Mouse (Mus musculus): ENCODE data around the gene Capn15.

Capn15 gene

DNA sequence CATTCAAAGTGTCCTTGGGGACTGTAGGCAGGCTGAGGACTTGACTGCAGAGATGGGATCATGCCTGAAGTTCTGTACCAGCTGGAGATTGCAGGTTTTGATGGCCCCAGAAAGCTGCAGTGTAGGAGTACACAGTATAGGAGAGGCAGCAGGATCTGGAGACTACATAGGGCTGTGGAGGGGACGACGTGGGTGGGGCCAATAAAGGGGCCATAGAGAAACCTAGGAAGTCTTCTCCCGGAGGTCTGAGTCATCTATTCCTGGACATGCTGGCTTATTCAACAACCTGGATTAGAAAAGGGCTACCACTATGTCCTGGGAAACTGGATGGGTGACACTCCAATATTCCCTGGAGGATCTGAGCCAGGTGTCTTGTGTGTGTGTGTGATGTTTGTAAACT, 29.9 kb downstream of the Capn15 start:
- DNase-seq (ENCODE audit: low read depth, low spot score), result no peak

DNA sequence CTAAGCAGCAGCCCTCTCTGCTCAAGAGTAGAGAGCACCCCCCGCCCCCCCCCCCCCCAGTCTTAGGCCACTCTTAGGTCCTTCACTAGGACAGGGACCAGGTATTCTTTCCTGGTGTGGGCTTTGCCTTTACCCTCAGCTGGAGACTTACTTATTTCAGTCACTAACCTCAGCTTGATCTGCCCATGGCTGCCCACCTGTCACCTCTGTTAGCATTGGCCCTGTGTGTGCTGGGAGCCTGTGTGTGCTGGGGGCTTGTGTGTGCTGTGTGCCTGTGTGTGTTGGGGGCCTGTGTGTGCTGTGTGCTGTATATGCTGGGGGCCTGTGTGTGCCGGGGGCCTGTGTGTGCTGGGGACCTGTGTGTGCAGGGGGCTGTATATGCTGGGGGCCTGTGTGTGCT, 30.9 kb downstream of the Capn15 start:
- no peak for DNase-seq (ENCODE audit: low read depth, low spot score)

DNA sequence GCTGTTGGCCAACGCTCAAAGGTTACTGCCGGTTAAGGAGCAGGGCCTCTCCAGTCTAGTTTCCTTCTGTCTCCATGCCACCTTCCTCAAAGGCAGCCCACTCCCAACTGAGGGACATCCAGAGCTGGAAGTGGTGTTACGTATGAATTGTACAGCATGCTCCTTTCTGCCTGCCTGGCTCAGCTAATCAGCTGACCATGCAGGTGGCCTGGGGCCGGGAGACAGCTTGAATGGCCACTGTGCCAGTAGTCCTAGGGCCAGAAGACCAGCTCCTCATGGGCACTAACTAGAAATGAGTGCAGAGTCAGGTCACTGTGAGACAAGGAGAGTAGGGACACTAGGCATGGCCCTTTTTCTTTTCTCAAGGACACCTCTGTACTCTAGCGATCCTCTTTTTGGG, 32.4 kb downstream of the Capn15 start:
- DNase-seq (ENCODE audit: low read depth, low spot score), result no peak

DNA sequence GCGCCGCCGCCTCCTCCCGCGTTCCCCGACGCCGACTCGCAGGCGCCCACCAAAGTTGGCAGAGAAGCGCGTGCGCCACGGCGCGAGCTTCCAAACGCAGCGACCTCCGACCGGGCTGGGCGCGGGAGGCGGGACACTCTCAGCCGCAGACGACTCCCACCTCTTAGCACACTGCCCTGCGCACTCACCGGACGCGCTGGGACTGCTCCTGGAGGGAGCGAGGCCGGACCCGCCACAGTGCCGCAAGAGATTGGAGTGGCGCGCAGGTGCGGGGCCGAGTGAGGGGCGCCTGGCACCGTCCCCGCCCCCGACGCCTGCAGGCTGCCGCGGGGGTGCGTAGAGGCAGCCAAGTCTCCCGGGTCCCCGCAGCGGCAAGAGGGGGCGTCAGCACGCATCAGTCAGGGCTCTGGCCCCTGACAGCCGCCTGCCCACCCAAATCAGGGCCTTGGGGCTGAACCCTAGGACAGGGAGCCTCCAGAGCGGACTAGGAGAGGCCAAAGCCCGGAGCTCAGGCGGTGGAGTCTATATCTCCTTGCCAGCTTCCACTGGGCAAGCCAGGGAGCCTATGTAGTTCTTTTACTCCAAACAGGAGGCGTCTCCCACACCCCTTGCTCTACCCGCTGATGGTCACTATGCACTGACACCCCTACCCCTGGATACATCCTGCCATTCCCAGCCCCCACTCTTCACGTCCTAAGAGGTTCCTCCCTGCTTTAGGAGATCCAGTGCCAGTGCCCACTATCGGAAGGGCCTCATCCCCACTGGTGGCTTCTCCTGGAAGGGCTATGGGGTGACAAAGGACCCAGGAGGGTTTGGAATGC, 33.6 kb downstream of the Capn15 start, which contains the start of gene A930017K11Rik:
Gene A930017K11Rik (minus strand): TSS at position 763 of the 821 bp plus-strand sequence.
- peak; percentile 74 for DNase-seq (ENCODE audit: low read depth, low spot score)

DNA sequence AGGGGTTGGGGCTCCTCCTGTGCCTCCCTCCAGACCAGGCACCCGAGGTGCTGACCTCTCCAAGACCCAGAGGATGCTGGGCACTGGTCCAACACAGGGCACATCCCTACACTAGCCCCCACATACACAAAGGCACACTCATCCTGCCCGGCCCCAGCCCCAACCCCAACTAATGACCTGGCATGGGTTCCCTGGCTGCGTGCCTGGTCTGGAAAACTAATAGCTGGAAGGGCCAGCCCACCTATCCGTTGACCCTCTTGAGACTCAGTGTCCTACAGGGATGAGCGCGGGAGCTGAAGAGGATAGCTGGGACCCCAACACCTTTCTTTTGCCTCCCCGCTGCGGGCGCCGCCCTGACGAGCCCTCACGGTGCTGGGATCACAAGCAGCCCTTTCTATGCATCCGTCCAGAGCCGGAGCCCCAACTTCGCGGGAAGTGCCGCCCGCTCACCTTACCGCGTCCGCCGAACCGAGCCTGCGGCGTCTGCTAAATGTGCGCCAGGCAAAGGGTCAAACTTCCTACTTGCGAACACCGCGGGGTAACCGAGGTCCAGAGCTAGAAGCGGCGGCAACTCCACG, 34.3 kb downstream of the Capn15 start:
- DNase-seq (ENCODE audit: low read depth, low spot score), result no peak

DNA sequence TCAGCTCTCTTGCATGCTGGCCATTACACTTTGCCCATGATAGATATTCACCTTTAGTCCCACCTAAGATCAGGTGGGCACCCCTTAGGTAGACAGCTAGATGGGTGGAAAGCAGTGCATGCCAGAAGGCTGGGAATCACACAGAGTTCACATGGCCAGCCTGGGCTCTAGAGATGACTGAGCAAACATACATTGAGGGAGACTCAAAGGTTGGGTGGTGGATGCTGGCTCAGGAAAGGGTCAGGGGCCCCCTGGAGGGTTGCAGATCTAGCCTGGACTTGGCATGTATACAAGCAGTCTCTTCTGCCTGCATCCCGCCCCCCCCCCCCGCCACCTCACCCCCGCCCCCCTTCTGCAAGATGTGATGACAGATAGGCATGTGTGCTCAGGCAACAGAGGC, 34.9 kb downstream of the Capn15 start:
- no peak for DNase-seq (ENCODE audit: low read depth, low spot score)

DNA sequence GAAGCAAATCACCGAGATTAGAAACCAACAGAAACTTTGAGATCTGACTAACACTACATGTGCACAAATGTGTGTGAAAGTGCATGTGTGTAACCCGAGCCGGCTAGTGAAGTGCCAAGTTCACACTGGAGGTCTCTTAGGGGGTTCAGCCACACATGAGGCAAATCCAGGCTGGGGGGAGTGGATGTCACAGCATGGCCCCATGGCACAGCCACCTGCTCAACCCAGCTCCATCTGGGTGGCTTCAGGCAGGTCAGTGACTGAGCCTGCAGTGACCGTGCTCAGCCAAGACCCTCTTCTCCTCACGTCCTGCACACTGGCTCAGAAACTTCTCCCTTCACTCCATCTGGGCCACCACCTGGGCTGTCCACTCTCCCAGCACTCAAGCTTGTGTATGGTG, 35.6 kb downstream of the Capn15 start:
- no peak for DNase-seq (ENCODE audit: low read depth, low spot score)

DNA sequence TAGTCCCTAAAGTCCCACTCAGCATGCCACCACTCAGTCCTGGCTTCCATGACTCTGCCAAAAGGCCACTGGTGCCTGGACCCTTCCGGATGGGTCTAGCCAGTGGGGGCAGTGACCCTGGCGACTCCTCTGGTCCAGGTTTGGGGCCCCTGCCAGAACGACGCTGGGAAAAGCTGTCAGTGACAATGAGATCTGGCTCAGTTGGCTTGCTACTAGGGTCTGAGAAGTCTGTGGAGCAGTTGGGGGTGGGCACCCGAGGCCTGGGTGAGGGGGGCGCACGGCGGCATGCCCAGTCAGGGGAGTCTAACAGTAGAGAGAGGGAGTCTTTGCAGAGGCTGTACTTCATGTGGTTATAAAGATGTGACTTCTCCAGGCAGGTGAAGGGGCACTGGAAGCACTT, 37.5 kb downstream of the Capn15 start:
- no peak for DNase-seq (ENCODE audit: low read depth, low spot score)

DNA sequence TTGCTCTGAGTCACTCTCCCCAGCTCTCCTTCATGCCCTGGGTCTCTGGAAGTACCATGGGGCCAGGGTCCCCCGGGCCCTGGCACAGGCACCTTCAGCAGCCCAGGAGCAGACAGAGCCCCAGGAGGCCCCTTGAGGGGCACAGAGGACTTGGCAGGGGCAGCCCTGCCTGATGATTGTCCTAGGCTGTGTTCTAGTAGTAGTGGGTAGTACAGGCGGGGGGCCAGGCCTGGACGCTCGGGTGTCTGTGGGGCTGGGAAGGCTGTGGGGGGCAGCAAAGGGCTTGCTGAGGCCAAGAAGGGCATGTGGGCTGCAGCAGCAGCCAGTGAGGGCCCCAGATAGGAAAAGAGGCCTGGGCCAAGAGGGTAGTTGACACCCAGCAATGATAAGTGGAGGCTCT, 38.0 kb downstream of the Capn15 start:
- no peak for DNase-seq (ENCODE audit: low read depth, low spot score)

DNA sequence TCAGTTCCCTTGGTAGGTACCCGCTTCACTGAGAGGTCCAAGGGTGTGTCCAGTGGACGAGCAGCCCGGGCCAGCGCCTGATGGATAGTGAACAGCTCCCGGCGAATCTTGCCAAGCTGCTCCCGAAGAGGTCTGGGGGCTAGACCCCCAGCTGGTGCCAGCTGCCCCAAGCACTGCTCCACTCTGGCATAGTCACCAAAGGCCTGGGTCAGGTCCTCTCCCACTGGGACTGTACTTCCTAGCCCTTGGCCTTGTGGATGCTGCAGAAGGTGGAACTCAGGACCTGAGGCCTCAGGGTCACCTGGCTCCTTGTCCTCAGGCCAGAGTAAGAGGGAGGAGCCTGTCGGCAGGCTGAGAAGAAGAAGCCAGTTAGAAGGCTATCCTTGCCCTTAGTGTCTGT, 38.7 kb downstream of the Capn15 start:
- no peak for DNase-seq (ENCODE audit: low read depth, low spot score)

DNA sequence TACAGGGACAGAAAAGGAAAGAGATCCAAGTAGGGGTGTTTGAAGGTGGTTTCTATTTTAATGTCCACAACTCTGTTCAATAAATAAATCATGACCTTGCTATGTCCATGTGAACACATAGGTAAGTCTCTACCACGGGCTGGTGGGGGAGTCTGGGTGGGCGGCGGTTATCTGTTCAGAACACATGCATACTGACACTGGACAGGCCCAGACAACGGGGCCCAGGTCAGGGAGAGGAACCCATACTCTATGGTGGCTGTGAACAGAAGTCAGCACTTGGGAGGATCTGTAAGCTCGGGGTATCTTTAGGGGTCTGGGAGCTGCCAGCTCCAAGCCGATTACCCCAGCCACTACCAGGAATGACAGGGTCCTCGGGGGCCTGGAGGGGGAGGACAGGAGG, 39.2 kb downstream of the Capn15 start:
- no peak for DNase-seq (ENCODE audit: low read depth, low spot score)

DNA sequence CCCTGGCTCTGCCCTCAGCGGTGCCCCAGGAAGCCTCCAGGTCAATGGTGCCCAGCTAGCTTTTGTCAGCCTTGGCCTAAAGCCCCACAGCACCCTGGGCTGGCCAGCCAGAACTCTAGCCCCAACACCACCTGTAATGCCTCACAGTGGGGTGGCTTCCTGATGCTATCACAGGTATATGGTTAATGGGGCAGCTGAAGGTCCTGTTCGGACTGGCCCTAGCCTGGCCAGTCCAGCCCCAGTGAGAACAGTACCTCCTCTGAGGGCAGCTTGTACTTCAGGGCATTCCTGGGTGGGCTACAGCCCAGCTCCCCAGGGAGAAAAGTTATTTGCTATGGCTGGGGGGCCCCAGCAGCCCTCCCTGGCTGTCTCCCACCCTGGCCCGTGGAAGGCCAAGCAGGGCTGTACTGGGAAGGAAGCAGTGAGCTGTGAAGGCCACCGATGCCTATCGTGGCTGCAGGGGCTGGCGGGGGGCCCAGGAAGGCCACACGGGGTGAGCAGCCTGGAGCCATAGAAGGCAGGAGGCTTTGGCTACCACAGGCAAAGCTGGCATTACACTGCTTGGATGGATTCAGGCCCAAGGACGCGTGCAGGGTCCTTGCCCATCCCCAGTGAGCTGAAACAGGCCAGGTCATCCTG, 40.0 kb downstream of the Capn15 start:
- DNase-seq (ENCODE audit: low read depth, low spot score), result no peak

DNA sequence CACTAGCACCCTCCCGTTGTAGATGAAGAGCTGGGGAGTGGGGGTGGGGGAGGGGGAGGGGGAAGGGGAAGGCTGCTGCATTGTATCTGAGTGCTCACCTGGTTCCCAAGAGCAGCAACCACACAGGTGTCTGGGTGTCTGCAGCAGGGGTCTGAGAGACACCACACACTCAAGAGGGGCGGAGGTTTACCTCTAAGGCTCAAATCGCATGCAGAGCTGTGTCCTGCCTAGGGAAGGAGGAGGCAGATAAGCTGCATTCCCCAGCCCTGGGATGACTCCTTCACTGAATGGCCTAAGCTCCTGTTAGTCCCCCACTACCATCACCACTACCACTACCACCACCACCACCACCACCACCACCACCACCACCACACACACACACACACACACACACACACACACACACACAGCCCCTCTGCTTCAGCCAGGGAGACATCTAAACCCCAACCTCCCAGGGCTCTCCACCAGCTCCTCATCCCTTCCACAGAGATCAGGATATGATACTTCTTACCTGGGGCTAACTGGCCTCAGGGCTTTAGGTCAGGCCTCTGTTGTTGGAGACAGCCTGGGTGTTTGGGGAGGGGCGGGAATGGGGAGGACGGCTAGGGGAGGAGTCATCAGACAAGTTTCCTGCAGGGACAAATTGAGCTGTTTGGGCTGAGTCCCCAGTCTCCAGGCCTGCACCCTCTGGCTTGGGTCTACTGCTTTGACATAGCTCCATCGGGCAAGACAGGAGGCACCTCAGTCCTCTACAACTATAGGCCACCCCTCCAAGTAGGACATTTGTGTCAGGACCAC, 41.0 kb downstream of the Capn15 start, which contains the start of the genes Pigq and Nhlrc4:
Gene Pigq (minus strand): TSS at position 571 of the 798 bp plus-strand sequence.
Gene Nhlrc4 (minus strand): TSS at position 596 of the 798 bp plus-strand sequence.
- peak; percentile 55 for DNase-seq (ENCODE audit: low read depth, low spot score)

DNA sequence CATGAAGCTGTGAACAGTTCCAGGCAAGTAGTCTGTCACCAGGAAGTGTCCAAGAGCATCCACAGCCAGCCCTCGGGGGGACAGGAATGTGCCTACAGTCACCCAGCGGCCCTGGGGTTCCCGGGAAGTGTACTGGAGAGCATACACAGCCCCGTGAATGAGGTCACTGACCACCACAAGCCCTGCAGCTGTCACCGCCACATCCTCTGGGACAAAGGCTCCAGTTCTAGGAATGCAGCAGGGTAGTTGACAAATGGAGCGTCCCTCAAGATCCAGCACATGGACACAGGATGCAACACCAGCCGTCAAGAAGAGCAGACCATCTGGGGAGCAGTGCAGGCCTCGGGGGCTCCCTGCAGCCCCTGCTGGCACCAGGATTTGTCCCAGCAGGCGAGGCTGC, 41.8 kb downstream of the Capn15 start:
- no peak for DNase-seq (ENCODE audit: low read depth, low spot score)

DNA sequence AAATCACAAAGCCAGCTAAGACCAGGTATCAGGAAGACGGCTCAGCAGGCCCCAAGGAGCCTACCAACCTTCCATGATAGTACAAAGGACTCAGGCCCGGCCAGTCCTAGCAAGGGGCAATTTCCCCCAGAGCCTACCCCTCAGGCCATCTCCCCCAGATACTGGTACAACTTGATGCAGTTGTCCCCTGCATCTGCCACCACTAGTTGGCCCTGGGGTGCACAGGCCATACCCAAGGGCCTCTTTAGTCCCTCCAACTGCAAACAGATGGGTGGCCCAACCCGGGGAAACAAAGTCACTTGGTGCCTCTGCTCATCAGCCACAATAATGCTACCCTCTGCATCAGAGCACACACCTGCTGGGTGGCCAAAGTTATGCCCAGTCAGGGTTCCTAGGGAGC, 42.4 kb downstream of the Capn15 start:
- no peak for DNase-seq (ENCODE audit: low read depth, low spot score)

DNA sequence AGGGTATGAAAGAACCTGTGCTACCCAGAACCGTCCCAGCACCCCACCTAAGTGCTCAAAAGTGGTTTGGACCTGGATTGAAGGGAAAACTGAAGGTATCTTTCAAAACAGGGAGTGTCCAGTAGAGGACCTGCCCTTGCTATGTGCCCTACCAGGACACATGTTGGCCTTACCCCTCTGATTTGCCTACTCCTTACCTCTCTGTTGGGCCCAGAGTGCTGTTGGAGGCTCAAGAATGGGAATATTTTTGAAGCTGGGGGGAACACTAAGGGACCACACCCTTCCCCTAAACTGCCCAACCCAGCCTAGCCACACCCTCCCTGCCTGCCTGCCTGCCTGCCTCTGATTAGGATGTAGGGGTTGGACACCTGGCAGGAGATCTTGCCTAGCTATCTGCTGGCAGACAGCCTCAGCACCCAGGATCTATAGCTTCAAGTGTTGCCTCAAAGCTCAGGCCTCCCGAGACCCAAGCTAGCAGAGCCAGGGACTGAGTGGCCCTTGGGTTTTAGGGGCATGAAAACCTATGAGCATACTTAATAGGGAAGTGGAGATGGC, 42.9 kb downstream of the Capn15 start:
- no peak for DNase-seq (ENCODE audit: low read depth, low spot score)

DNA sequence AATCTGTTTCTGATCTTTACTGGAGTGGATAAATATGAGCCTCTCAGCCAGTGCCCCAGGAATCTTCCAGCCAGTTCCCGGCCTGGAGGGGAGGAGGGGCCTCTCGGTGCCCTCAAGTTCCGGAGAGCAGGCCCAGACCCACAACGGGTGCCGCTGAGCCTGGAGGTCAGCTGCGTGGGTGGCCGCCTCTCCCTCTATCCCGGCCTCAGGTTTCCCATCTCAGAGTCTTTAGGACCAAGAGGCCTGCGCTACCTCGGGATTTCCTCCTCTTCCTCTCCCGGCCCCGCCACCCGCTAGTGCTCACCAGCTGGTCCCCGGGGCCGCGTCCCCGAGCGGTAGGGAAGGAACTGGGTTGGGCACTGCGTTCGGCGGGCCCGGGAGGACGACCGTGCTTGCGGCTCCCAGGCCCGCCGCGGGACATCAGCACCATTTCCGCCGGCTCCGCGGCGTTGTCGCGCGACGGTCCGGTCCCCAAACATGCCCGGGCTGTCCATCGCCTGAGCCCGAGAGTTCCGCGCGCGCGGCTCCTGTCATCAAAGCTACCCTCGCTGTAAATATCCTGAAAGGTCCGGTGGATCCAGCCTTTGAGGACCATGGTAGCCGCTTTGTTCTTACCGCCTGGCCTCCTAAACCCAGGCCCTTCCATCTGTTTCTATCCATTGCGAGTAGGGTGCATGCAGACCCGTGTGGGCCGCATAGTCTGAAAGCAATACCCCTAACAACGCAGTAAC, 43.9 kb downstream of the Capn15 start:
- DNase-seq (ENCODE audit: low read depth, low spot score), result peak; percentile 82

DNA sequence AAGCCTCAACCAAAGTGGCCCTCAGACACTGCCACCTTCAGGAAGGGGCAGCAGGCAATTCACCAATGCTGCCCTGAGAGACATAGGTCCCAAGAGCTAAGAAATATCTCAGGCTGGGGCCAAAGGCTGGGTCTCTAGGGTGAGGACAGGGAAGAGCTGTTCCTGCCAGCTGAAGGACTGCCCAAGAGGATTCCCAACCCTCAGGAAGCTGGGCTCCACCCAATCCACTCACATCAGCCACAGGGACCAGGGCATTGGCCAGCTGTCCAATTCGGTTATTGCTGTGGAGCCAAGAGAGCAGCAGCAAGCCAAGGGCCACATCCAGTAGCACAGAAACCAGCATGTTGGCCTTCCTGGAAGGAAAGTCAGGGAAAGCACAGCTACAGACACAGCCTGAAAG, 51.1 kb downstream of the Capn15 start:
- DNase-seq (ENCODE audit: low read depth, low spot score), result no peak

DNA sequence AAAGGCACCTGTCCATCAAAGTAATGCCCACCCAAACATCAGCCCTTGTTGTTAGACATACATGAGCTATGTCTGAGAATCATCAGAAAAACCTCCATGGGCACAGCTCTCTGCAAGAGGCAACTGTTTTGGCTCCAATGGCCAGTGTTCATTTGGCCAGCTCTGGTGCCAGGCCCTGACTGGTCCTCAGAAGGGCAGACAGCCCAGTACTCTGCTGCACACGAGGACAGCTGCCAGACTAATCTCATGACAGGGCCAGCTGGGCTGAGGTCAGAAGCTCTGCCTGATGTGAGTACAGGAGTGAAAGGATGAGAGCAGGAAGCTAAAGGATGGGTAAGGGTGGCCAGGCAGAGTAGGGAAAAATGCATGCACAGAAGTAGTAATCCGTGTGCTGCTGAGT, 60.2 kb downstream of the Capn15 start:
- DNase-seq (ENCODE audit: low read depth, low spot score), result no peak

DNA sequence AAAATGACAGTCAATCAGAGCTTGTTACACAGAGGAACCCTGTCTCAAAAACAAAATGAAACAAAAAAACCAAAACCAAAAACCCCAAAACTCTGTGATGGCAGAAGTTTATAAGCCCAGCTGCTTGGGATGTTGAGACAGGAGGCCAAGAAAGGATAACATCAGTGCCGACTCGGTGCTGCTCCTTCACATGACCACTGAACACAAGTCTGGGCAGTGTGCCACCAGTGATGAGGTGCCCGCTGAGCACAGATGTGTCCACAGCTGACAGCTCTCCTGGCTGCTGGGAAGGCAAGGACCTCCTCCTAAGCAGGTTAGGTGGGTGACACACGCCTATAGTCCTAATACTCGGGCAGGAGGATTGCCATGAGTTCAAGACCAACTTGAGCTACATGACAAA, 63.5 kb downstream of the Capn15 start:
- DNase-seq (ENCODE audit: low read depth, low spot score), result no peak

All from ZHBTc4 (cell line).